Mouse (Mus musculus) heart, adult 2 months (tissue): Measurements from ENCODE around the gene Sntb2. TPM values are rescaled to one million over a fixed set of nuclear protein-coding genes. Genes with fewer than 3 reads are reported as not detected.

ENCODE experiments used
- DNase-seq, 2 experiments: peaks; one replicate each; pipeline ENCODE4 v3.0.0; 2021
- H3K27ac ChIP-seq: fragments of 200-600 bp; 2 replicates; pipeline ENCODE4 v1.8.1; 2022
- H3K27me3 ChIP-seq: fragments of 200-500 bp; 2 replicates; pipeline ENCODE4 v1.6.1; 2012; ENCODE audit warnings: mild to moderate bottlenecking, low read length, inconsistent platforms, mixed read lengths; ENCODE audit not compliant: control insufficient read depth, insufficient read depth
- H3K36me3 ChIP-seq: fragments of 200-500 bp; 2 replicates; pipeline ENCODE4 v1.6.1; 2012; ENCODE audit warnings: low read length, inconsistent platforms; ENCODE audit not compliant: control insufficient read depth, insufficient read depth
- H3K4me1 ChIP-seq: fragments of 200-500 bp; 2 replicates; pipeline ENCODE4 v1.6.1; 2011; ENCODE audit warnings: low read length; ENCODE audit not compliant: control insufficient read depth, insufficient read depth
- H3K4me3 ChIP-seq: fragments of 200-600 bp; 2 replicates; pipeline ENCODE4 v1.8.1; 2022
- H3K79me2 ChIP-seq: fragments of 200-500 bp; replicated peaks from 2 replicates; pipeline ENCODE4 v1.6.1; 2012; ENCODE audit warnings: mild to moderate bottlenecking, inconsistent platforms, low read length, moderate library complexity, mixed read lengths; ENCODE audit not compliant: control insufficient read depth, insufficient read depth
- H3K9ac ChIP-seq: fragments of 200-500 bp; 2 replicates; pipeline ENCODE4 v1.6.1; 2012; ENCODE audit warnings: low read depth, mild to moderate bottlenecking, control low read depth, inconsistent platforms, low read length, mixed read lengths
- CTCF ChIP-seq: fragments of 200-600 bp; IDR thresholded peaks from 2 replicates; pipeline ENCODE4 v1.8.1; 2022; ENCODE audit warnings: antibody characterized with exemption, mild to moderate bottlenecking, moderate library complexity
- EP300 ChIP-seq: fragments of 200-500 bp; IDR thresholded peaks from 2 replicates; pipeline ENCODE4 v1.6.1; 2011; ENCODE audit warnings: low read depth, low read length, control low read depth; ENCODE audit not compliant: insufficient read depth
- POLR2A ChIP-seq: fragments of 200-500 bp; IDR thresholded peaks from 2 replicates; pipeline ENCODE4 v1.6.1; 2011; ENCODE audit warnings: mild to moderate bottlenecking, low read depth, low read length, control low read depth; ENCODE audit not compliant: insufficient read depth
- WGBS: fragments of 180-500 bp; shearing (Covaris S2); methylation state at CpG from one replicate; pipeline ENCODE4 v1.1.7; 2018; 5-methylcytosine and 5-hydroxymethylcytosine counted together
- intact Hi-C: fragments of 180-260 bp; cut with DNase I; formaldehyde crosslinking; loops from one replicate; pipeline ENCODE4 v1.15.1; 2025
- polyA plus RNA-seq: library from polyadenylated mRNA; depleted of rRNA; stranded (reverse); fragments of >200 nt; gene quantifications from 2 replicates; pipeline ENCODE4 v1.2.3, GENCODE M21; 2012
- total RNA-seq, 2 experiments: library from RNA; stranded (reverse); gene quantifications; 2 replicates each; pipeline ENCODE4 v1.2.3; 2021

Sntb2 gene
- total and polyA plus RNA-seq, 3 experiments = 4.5 to 10.7 (median 10.0) TPM

GRCm38 (mm10) chr8:107014915-107015314, 79.4 kb downstream of the Sntb2 start:
- H3K36me3 ChIP-seq = no peaks in the 10 kb centered on the region
- H3K9ac ChIP-seq = no peak overlapping the region
- no peak for DNase-seq
- no peaks in the 10 kb centered on the region for H3K27me3 ChIP-seq
- no peaks in the 10 kb centered on the region for H3K79me2 ChIP-seq
- H3K4me1 ChIP-seq = no peaks in the 10 kb centered on the region
- 77% methylated on average over 1 of the region's 1 CpGs for WGBS
- H3K4me3 ChIP-seq = no peak overlapping the region
- intact Hi-C loops = no loop called here
- H3K27ac ChIP-seq = no peak overlapping the region
- TF ChIP-seq POLR2A = no peak

DNA sequence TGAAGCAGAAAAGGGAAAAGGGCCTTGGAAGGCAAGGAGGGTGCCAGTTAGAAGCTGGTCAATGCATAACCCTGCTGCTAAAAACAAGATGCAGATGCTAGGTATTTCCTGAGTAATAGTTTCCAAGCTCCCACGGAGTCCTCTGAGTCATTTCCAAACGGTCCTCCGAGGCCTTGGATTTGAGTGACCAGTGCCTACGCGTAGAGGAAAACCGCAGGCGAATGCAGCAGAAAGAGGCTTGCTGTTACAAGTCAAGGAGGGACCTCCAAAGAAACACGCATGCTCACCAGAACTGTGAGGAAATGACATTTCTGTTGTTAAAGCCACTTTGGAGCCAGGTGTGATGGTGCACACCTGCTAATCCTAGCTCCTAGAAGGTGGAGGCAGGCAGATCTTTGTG, 87.9 kb downstream of the Sntb2 start:
- 63% methylated on average over 8 of the region's 8 CpGs for WGBS
- TF ChIP-seq CTCF = no peak
- TF ChIP-seq POLR2A = no peak
- TF ChIP-seq EP300 = no peak
- Histone ChIP-seq H3K79me2 (no peaks in the 10 kb centered on the region), H3K36me3 (no peaks in the 10 kb centered on the region), H3K27ac (no peak overlapping the region), H3K9ac (no peak overlapping the region), H3K27me3 (no peaks in the 10 kb centered on the region), H3K4me1 (no peaks in the 10 kb centered on the region), H3K4me3 (no peak overlapping the region)
- no peak for DNase-seq
- intact Hi-C loops = no loop called here

GRCm38 (mm10) chr8:107029310-107029709, 93.8 kb downstream of the Sntb2 start:
- Histone ChIP-seq H3K27ac (no peak overlapping the region), H3K79me2 (peaks cover 2% of the 10 kb centered on the region; the same call in 1 of the 2 replicates), H3K4me3 (no peak overlapping the region), H3K27me3 (no peaks in the 10 kb centered on the region), H3K4me1 (peaks cover 2% of the 10 kb centered on the region), H3K36me3 (no peaks in the 10 kb centered on the region; the same call in 1 of the 2 replicates), H3K9ac (no peak overlapping the region)
- 81% methylated on average over 3 of the region's 3 CpGs for WGBS
- no peak for DNase-seq
- intact Hi-C loops = no loop called here
- TF ChIP-seq POLR2A (no peak), CTCF (no peak), EP300 (no peak)

DNA sequence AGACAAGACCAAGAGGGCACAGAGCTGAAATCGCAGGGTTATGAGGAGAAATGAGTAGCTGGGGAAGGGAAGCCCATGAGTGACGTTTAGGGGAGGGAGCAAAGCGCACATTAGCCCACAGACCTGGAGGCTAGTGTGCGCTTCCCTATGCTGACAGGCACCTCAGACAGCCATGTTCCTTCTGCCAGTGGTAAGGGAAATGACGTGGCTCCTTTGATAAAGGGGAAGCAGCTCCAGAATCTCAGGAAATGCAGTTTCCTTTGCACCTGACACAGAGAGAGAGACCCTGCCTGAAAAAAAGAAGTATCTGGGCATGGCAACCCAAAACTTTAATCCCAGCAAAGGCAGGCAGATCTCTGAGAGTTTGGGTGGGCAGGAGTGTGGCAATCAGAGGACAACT, 94.5 kb downstream of the Sntb2 start:
- intact Hi-C loops = no loop called here
- no peak overlapping the region for H3K9ac ChIP-seq
- 64% methylated on average over 5 of the region's 5 CpGs for WGBS
- no peak overlapping the region for H3K4me3 ChIP-seq
- peaks cover 2% of the 10 kb centered on the region; the same call in 1 of the 2 replicates for H3K79me2 ChIP-seq
- no peak overlapping the region for H3K27ac ChIP-seq
- no peak for DNase-seq
- H3K36me3 ChIP-seq = no peaks in the 10 kb centered on the region; the same call in 1 of the 2 replicates
- TF ChIP-seq EP300 (no peak), POLR2A (no peak), CTCF (no peak)
- no peaks in the 10 kb centered on the region for H3K27me3 ChIP-seq
- peaks cover 2% of the 10 kb centered on the region for H3K4me1 ChIP-seq

GRCm38 (mm10) chr8:107030650-107031576, 95.4 kb downstream of the Sntb2 start, which contains the start of gene Vps4a:
Vps4a (plus strand) TSS chr8:107031222.
- peak within 1 kb of the TSS; percentile 97 for H3K9ac ChIP-seq
- H3K27ac ChIP-seq = peak within 1 kb of the TSS; percentile 87
- peak within 1 kb of the TSS; percentile 95 for H3K4me3 ChIP-seq
- no peaks in the 10 kb centered on the region for H3K27me3 ChIP-seq
- H3K36me3 ChIP-seq = no peaks in the 10 kb centered on the region; the same call in 1 of the 2 replicates
- WGBS = 5% methylated on average over 63 of the region's 66 CpGs
- intact Hi-C loops = loop anchor here (1.0 kb wide), 2 partner anchors 17 to 25 kb away; partner anchors contain the start of genes Cog8, Nip7 and Pdf
- DNase-seq = peak; percentile 96 to 99
- H3K4me1 ChIP-seq = peaks cover 2% of the 10 kb centered on the region
- H3K79me2 ChIP-seq = peaks cover 2% of the 10 kb centered on the region; the same call in 1 of the 2 replicates
- TF ChIP-seq POLR2A (peak; percentile 61), CTCF (peak; percentile 97), EP300 (no peak)
